Mouse (Mus musculus) adrenal gland, adult 18-20 months (tissue): Measurements from ENCODE around the gene Pigl. TPM values are rescaled to one million over a fixed set of nuclear protein-coding genes. Genes with fewer than 3 reads are reported as not detected.

Experiments used
- DNase-seq, 2 experiments: peaks; one replicate each; pipeline ENCODE4 v3.0.0; 2021 to 2022; ENCODE audit warnings: low spot score in 2 of 2
- total RNA-seq, 2 experiments: library from RNA; stranded (reverse); gene quantifications; 1 replicate in 1 of 2; 2 replicates in 1 of 2; pipeline ENCODE4 v1.2.3; 2021

Pigl gene
- total RNA-seq, 2 experiments from 2014 or later = 7.5 to 9.0 TPM

DNA sequence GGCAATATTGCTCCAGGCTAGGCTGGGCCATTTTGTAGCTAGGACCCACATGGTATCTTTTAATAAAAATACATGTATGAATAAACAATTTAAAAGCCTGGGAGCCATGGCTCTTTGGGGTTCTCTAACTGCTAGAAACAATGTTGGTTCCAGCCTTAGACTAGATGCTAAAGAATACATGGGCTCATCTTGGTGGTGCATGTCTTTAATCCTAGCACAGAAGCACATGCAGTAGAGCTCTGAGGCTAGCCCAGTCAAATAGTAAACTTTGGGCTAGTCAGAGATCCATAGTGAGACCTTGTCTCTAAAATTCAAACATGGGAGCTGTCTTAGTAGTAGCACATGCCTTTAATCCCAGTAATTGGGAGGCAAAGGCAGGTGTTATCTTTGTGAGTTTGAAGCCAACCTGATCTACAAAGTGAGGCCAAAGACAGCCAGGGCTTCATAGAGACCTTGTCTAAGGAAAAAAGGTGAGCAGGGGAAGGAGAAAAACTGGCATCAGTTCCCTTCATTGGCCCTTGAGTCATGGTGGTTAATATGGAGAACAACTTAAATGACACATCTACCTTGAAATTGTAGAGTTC lies 96.8 kb downstream of the Pigl start:
- no peak for DNase-seq

DNA sequence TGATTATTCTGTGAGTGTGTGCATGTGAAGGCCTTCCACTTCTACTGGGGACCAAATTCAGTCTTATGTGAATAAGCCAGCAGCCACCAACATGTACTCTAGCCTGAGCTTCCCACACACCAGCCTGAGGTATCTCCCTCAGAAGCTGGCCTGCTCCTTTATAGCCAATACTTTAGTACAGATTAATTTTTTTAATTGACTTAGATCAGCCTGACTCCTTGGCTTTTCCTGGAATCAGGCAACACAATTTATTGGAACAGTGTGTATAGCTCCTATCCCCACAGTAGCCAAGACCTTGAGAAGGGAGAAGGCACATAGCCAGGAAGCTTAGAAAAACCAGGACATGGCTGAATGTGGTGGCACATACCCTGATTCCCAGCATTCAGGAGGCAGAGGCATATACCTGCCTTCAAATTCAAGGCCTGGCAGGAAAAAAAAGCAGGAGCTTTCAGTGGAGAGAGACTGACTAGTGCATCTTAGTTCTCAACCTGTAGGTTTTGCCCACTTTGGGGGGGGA lies 97.7 kb downstream of the Pigl start:
- DNase-seq = no peak

DNA sequence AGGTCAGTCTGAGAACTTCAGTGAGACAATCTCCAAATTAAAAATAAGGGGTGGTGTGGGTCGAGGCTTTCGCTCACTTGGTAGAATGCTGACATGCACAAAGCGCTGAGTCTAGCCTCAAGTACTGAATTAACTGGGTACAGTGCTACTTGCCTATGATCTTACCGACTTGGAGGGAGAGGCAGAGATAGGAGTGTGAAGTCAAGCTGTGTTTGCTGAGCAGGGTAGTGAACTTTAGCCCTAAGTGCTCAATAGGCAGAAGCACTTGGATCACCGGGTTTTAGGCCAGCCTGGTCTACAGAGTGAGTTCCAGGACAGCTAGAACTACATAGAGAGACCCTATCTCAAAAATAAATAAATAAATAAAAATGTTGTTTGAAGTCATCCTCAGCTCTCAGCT lies 98.9 kb downstream of the Pigl start:
- DNase-seq = no peak

GRCm38 (mm10) chr11:62558152-62558551 lies 99.9 kb downstream of the Pigl start:
- no peak for DNase-seq

- peak in 1 of 2 experiments; percentile 61 for DNase-seq
These were observed 100.8 kb downstream of the Pigl start for GRCm38 (mm10) chr11:62558961-62559646.

- DNase-seq = peak in 1 of 2 experiments; percentile 39
These were observed 102.3 kb downstream of the Pigl start for GRCm38 (mm10) chr11:62560463-62561016.

- DNase-seq = no peak
These were observed 105.3 kb downstream of the Pigl start for GRCm38 (mm10) chr11:62563590-62563989.

Other genes starting within 250 kb of the Pigl start
- gene Adora2b, start 209.5 kb upstream of the Pigl start, total RNA-seq = 1 to 10 TPM in 1 of 2 experiments, under 1 TPM in 1; 0.64 to 1.7 TPM
- 10 to 100 TPM; 15.5 to 23.9 TPM for gene Zswim7, start 177.1 kb upstream of the Pigl start, total RNA-seq
- gene Ttc19, start 177.0 kb upstream of the Pigl start, total RNA-seq = 10 to 100 TPM; 29.0 to 32.6 TPM
- gene Ncor1, start 81 bp downstream of the Pigl start, total RNA-seq = 100 to 1,000 TPM; 185 to 200 TPM
- gene Cenpv, start 80.8 kb downstream of the Pigl start, total RNA-seq = 10 to 100 TPM; 32.0 to 33.1 TPM
- 1,000 to 10,000 TPM; 1,040 to 1,434 TPM for gene Ubb, start 92.7 kb downstream of the Pigl start, total RNA-seq
- 1 to 10 TPM; 3.4 to 7.2 TPM for gene Trpv2, start 116.0 kb downstream of the Pigl start, total RNA-seq
- 10 to 100 TPM; 13.9 to 23.5 TPM for gene Lrrc75a, start 190.1 kb downstream of the Pigl start, total RNA-seq
- 10 to 100 TPM; 26.5 to 36.7 TPM for gene Mmgt2, start 190.2 kb downstream of the Pigl start, total RNA-seq